Mouse (Mus musculus): ENCODE data around the gene Apoe. TPM values are rescaled to one million over a fixed set of nuclear protein-coding genes. Genes with fewer than 3 reads are reported as not detected.

Apoe gene
- polyA plus RNA-seq, 1 experiment from 2014 or later, result 340 TPM

- no peak overlapping the region for H3K4me3 ChIP-seq (replicated peaks)
- H3K36me3 ChIP-seq, result no peaks in the 10 kb centered on the region
- H3K4me2 ChIP-seq, result no peak overlapping the region
- WGBS, result 68% methylated on average over 10 of the region's 10 CpGs
- no peak overlapping the region for H3K27ac ChIP-seq
- no peaks in the 10 kb centered on the region for H3K27me3 ChIP-seq
- no peak overlapping the region for H3K9ac ChIP-seq
- H3K4me1 ChIP-seq, result peaks cover 6% of the 10 kb centered on the region
- H3K9me3 ChIP-seq (replicated peaks), result no peaks in the 10 kb centered on the region
- ATAC-seq (replicated peaks; ENCODE audit: low FRiP score), result no peak
Measured at GRCm38 (mm10) chr7:19671511-19671910, 27.5 kb downstream of the Apoe start.

- ATAC-seq (replicated peaks; ENCODE audit: low FRiP score), result peak; percentile 79
- Histone ChIP-seq H3K27ac (peak overlapping the region; percentile 78), H3K9me3 (replicated peaks) (no peaks in the 10 kb centered on the region), H3K9ac (peak overlapping the region; percentile 27; the same call in 1 of the 2 replicates), H3K4me2 (peak overlapping the region; percentile 45), H3K4me1 (peaks cover 16% of the 10 kb centered on the region), H3K36me3 (no peaks in the 10 kb centered on the region), H3K4me3 (replicated peaks) (peak overlapping the region; percentile 15), H3K27me3 (no peaks in the 10 kb centered on the region)
- 2% methylated on average over 10 of the region's 10 CpGs for WGBS
Measured at GRCm38 (mm10) chr7:19668947-19669721, 29.9 kb downstream of the Apoe start.

GRCm38 (mm10) chr7:19667434-19667833 is 31.6 kb downstream of the Apoe start:
- Histone ChIP-seq H3K9ac (no peak overlapping the region), H3K9me3 (replicated peaks) (no peaks in the 10 kb centered on the region), H3K4me3 (replicated peaks) (no peak overlapping the region), H3K27ac (no peak overlapping the region), H3K4me1 (peaks cover 32% of the 10 kb centered on the region), H3K4me2 (no peak overlapping the region), H3K27me3 (no peaks in the 10 kb centered on the region), H3K36me3 (0 out of 2 replicates have a peak, but pooled peaks cover 6% of the 10 kb centered on the region)
- ATAC-seq (replicated peaks; ENCODE audit: low FRiP score), result no peak
- 74% methylated on average over 2 of the region's 2 CpGs for WGBS

GRCm38 (mm10) chr7:19666750-19667149 is 32.2 kb downstream of the Apoe start:
- H3K9ac ChIP-seq, result no peak overlapping the region
- no peak overlapping the region for H3K4me2 ChIP-seq
- H3K36me3 ChIP-seq, result peaks cover 10% of the 10 kb centered on the region
- no peaks in the 10 kb centered on the region for H3K9me3 ChIP-seq (replicated peaks)
- ATAC-seq (replicated peaks; ENCODE audit: low FRiP score), result no peak
- no peak overlapping the region for H3K27ac ChIP-seq
- 69% methylated on average over 3 of the region's 3 CpGs for WGBS
- no peaks in the 10 kb centered on the region for H3K27me3 ChIP-seq
- H3K4me3 ChIP-seq (replicated peaks), result no peak overlapping the region
- H3K4me1 ChIP-seq, result peaks cover 32% of the 10 kb centered on the region

GRCm38 (mm10) chr7:19664955-19665841 is 33.8 kb downstream of the Apoe start, which contains the start of gene Clptm1:
Gene Clptm1, minus strand, starts transcription at chr7:19665033.
- H3K36me3 ChIP-seq, result peaks cover 22% of the 10 kb centered on the region
- under 1% methylated on average over 62 of the region's 63 CpGs for WGBS

GRCm38 (mm10) chr7:19664455-19664954 is 34.5 kb downstream of the Apoe start:
- ATAC-seq (replicated peaks; ENCODE audit: low FRiP score), result peak; percentile 68
- H3K9ac ChIP-seq, result peak overlapping the region; percentile 99
- H3K36me3 ChIP-seq, result peaks cover 29% of the 10 kb centered on the region
- peak overlapping the region; percentile 100 for H3K4me3 ChIP-seq (replicated peaks)
- peak overlapping the region; percentile 79 for H3K4me2 ChIP-seq
- H3K9me3 ChIP-seq (replicated peaks), result no peaks in the 10 kb centered on the region
- under 1% methylated on average over 32 of the region's 37 CpGs for WGBS
- H3K4me1 ChIP-seq, result peaks cover 32% of the 10 kb centered on the region
- no peaks in the 10 kb centered on the region for H3K27me3 ChIP-seq
- peak overlapping the region; percentile 84 for H3K27ac ChIP-seq

More at GRCm38 (mm10) chr7:19664955-19665841, 33.8 kb downstream of the Apoe start, which contains the start of gene Clptm1:
- Histone ChIP-seq H3K9ac (peak within 1 kb of the TSS; percentile 99), H3K4me3 (replicated peaks) (peak within 1 kb of the TSS; percentile 100), H3K27ac (peak within 1 kb of the TSS; percentile 98), H3K4me2 (peak within 1 kb of the TSS; percentile 79), H3K9me3 (replicated peaks) (no peaks in the 10 kb centered on the region), H3K27me3 (no peaks in the 10 kb centered on the region), H3K4me1 (peaks cover 32% of the 10 kb centered on the region)
- ATAC-seq (replicated peaks; ENCODE audit: low FRiP score), result peak; percentile 85

- 7% methylated on average over 8 of the region's 8 CpGs for WGBS
- H3K4me2 ChIP-seq, result peak overlapping the region; percentile 79
- peaks cover 34% of the 10 kb centered on the region for H3K36me3 ChIP-seq
- peak overlapping the region; percentile 100 for H3K4me3 ChIP-seq (replicated peaks)
- peak overlapping the region; percentile 99 for H3K9ac ChIP-seq
- 0 out of 2 replicates have a peak overlapping the region, but pooled peaks have one; percentile 84 for H3K27ac ChIP-seq
- no peaks in the 10 kb centered on the region for H3K9me3 ChIP-seq (replicated peaks)
- ATAC-seq (replicated peaks; ENCODE audit: low FRiP score), result no peak
- no peaks in the 10 kb centered on the region for H3K27me3 ChIP-seq
- peaks cover 26% of the 10 kb centered on the region for H3K4me1 ChIP-seq
Measured at GRCm38 (mm10) chr7:19663940-19664339, 35.0 kb downstream of the Apoe start.

- ATAC-seq (replicated peaks; ENCODE audit: low FRiP score), result no peak
- Histone ChIP-seq H3K4me1 (no peaks in the 10 kb centered on the region), H3K4me3 (replicated peaks) (no peak overlapping the region), H3K27me3 (no peaks in the 10 kb centered on the region), H3K9ac (no peak overlapping the region), H3K36me3 (peaks cover 78% of the 10 kb centered on the region), H3K9me3 (replicated peaks) (no peaks in the 10 kb centered on the region), H3K27ac (no peak overlapping the region), H3K4me2 (no peak overlapping the region)
- WGBS, result 93% methylated on average over 2 of the region's 2 CpGs
Measured at GRCm38 (mm10) chr7:19652614-19653013, 46.4 kb downstream of the Apoe start.

GRCm38 (mm10) chr7:19651063-19651786 is 47.8 kb downstream of the Apoe start:
- Histone ChIP-seq H3K9ac (no peak overlapping the region), H3K4me3 (replicated peaks) (no peak overlapping the region), H3K4me1 (no peaks in the 10 kb centered on the region), H3K27me3 (no peaks in the 10 kb centered on the region), H3K4me2 (no peak overlapping the region), H3K27ac (no peak overlapping the region), H3K36me3 (peaks cover 88% of the 10 kb centered on the region), H3K9me3 (replicated peaks) (no peaks in the 10 kb centered on the region)
- WGBS, result 90% methylated on average over 6 of the region's 6 CpGs
- no peak for ATAC-seq (replicated peaks; ENCODE audit: low FRiP score)
